Mouse (Mus musculus) cerebellum, adult 2 months (tissue): ENCODE data around the gene Rab40b.

Experiments
- CTCF ChIP-seq: fragments of 200-500 bp; IDR thresholded peaks from 2 replicates; pipeline ENCODE4 v1.5.1; 2011; ENCODE audit warnings: low read depth, mild to moderate bottlenecking, control low read depth, low read length, moderate library complexity, borderline replicate concordance; ENCODE audit not compliant: insufficient read depth
- POLR2A ChIP-seq: fragments of 200-500 bp; IDR thresholded peaks from 2 replicates; pipeline ENCODE4 v1.6.1; 2011; ENCODE audit warnings: low read length, control low read depth, borderline replicate concordance; ENCODE audit not compliant: insufficient read depth

- TF ChIP-seq CTCF, result no peak
- TF ChIP-seq POLR2A, result no peak
Measured at GRCm38 (mm10) chr11:121387750-121388553, at the start of gene Rab40b.
